Mouse (Mus musculus): ENCODE data around the gene Slc16a10. TPM values are rescaled to one million over a fixed set of nuclear protein-coding genes. Genes with fewer than 3 reads are reported as not detected.

Gene Slc16a10
- total and polyA plus RNA-seq, 2 experiments from 2014 or later = 1.5 to 2.5 TPM

DNA sequence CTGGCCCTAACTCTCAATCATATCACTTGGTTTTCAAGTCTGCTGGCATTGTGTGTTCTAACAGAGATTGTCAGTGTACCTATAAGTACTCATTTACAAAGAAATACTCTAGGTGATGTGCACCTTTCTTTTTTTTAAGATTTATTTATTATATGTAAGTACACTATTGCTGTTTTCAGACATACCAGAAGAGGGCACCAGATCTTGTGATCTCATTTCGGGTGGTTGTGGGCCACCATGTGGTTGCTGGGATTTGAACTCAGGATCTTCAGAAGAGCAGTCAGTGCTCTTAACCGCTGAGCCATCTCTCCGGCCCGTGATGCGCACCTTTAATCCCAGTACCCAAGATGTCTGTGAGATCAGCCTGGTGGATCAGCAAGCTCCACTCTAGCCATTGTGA lies 37.1 kb upstream of the Slc16a10 start:
- H3K4me3 ChIP-seq (ENCODE audit: low read depth, low read length) = no peak overlapping the region
- no peaks in the 10 kb centered on the region for H3K4me1 ChIP-seq (ENCODE audit: insufficient read depth)
- no peak overlapping the region for H3K9ac ChIP-seq
- ATAC-seq = no peak
- H3K36me3 ChIP-seq (ENCODE audit: insufficient read depth) = no peaks in the 10 kb centered on the region
- no peak for TF ChIP-seq CTCF (IDR thresholded peaks at IDR 0.05; ENCODE audit: low read depth)
- DNase-seq = no peak
- no peaks in the 10 kb centered on the region for H3K27me3 ChIP-seq (ENCODE audit: insufficient read depth, low read length)
- H3K4me2 ChIP-seq (ENCODE audit: low read depth) = no peak overlapping the region
- H3K9me3 ChIP-seq (ENCODE audit: low read length) = no peaks in the 10 kb centered on the region
- 92% methylated on average over 5 of the region's 5 CpGs for WGBS
- H3K27ac ChIP-seq (ENCODE audit: low read depth, low read length) = no peak overlapping the region

GRCm38 (mm10) chr10:40177323-40177962 lies 35.4 kb upstream of the Slc16a10 start:
- H3K27me3 ChIP-seq (ENCODE audit: insufficient read depth, low read length) = no peaks in the 10 kb centered on the region
- no peak overlapping the region for H3K27ac ChIP-seq (ENCODE audit: low read depth, low read length)
- TF ChIP-seq CTCF (IDR thresholded peaks at IDR 0.05; ENCODE audit: low read depth) = no peak
- ATAC-seq (no peak), DNase-seq (peak; percentile 36)
- no peak overlapping the region for H3K9ac ChIP-seq
- 40% methylated on average over 6 of the region's 6 CpGs for WGBS
- H3K4me2 ChIP-seq (ENCODE audit: low read depth) = no peak overlapping the region; the same call in 1 of the 2 replicates
- H3K36me3 ChIP-seq (ENCODE audit: insufficient read depth) = no peaks in the 10 kb centered on the region
- H3K9me3 ChIP-seq (ENCODE audit: low read length) = no peaks in the 10 kb centered on the region
- no peaks in the 10 kb centered on the region for H3K4me1 ChIP-seq (ENCODE audit: insufficient read depth)
- H3K4me3 ChIP-seq (ENCODE audit: low read depth, low read length) = no peak overlapping the region

DNA sequence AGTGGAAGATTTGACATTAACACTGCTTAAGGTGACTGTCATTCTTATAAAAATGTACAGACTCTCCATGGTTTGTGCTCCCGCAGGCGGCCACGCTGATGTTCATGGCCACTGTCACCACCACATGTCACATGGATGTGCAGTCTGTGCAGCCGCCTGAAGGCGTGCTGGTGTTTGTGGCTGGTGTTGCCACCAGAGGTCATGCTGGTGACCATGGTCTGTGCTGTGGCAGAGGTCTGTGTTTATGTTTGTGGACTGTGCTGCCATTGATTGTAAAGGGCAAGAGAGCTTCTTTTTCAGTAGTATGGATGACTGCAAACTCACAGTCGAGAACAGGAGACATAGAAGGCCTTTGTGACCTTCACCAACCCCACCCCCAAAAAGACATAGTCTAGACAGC lies 30.1 kb upstream of the Slc16a10 start:
- Histone ChIP-seq H3K4me2 (ENCODE audit: low read depth) (no peak overlapping the region), H3K27me3 (ENCODE audit: insufficient read depth, low read length) (no peaks in the 10 kb centered on the region), H3K27ac (ENCODE audit: low read depth, low read length) (no peak overlapping the region), H3K4me3 (ENCODE audit: low read depth, low read length) (no peak overlapping the region), H3K4me1 (ENCODE audit: insufficient read depth) (no peaks in the 10 kb centered on the region), H3K36me3 (ENCODE audit: insufficient read depth) (no peaks in the 10 kb centered on the region), H3K9ac (no peak overlapping the region), H3K9me3 (ENCODE audit: low read length) (no peaks in the 10 kb centered on the region)
- DNase-seq (no peak), ATAC-seq (no peak)
- TF ChIP-seq CTCF (IDR thresholded peaks at IDR 0.05; ENCODE audit: low read depth) = no peak
- WGBS = 91% methylated on average over 6 of the region's 6 CpGs

- H3K4me2 ChIP-seq (ENCODE audit: low read depth) = no peak overlapping the region
- H3K36me3 ChIP-seq (ENCODE audit: insufficient read depth) = no peaks in the 10 kb centered on the region
- H3K9ac ChIP-seq = no peak overlapping the region
- no peaks in the 10 kb centered on the region for H3K9me3 ChIP-seq (ENCODE audit: low read length)
- H3K27ac ChIP-seq (ENCODE audit: low read depth, low read length) = no peak overlapping the region
- ATAC-seq (no peak), DNase-seq (no peak)
- no peaks in the 10 kb centered on the region for H3K4me1 ChIP-seq (ENCODE audit: insufficient read depth)
- no peak for TF ChIP-seq CTCF (IDR thresholded peaks at IDR 0.05; ENCODE audit: low read depth)
- H3K4me3 ChIP-seq (ENCODE audit: low read depth, low read length) = no peak overlapping the region
- H3K27me3 ChIP-seq (ENCODE audit: insufficient read depth, low read length) = no peaks in the 10 kb centered on the region
- WGBS = 83% methylated on average over 7 of the region's 8 CpGs
These were observed 29.2 kb upstream of the Slc16a10 start for GRCm38 (mm10) chr10:40171211-40171610.

GRCm38 (mm10) chr10:40170141-40170558 lies 28.1 kb upstream of the Slc16a10 start:
- no peaks in the 10 kb centered on the region for H3K9me3 ChIP-seq (ENCODE audit: low read length)
- peak overlapping the region; percentile 5; the same call in 1 of the 2 replicates for H3K27ac ChIP-seq (ENCODE audit: low read depth, low read length)
- no peak for TF ChIP-seq CTCF (IDR thresholded peaks at IDR 0.05; ENCODE audit: low read depth)
- peak; percentile 57 for DNase-seq
- H3K4me2 ChIP-seq (ENCODE audit: low read depth) = no peak overlapping the region
- no peak overlapping the region for H3K4me3 ChIP-seq (ENCODE audit: low read depth, low read length)
- no peak overlapping the region for H3K9ac ChIP-seq
- no peaks in the 10 kb centered on the region for H3K36me3 ChIP-seq (ENCODE audit: insufficient read depth)
- 36% methylated on average over 4 of the region's 4 CpGs for WGBS
- no peaks in the 10 kb centered on the region for H3K4me1 ChIP-seq (ENCODE audit: insufficient read depth)
- no peaks in the 10 kb centered on the region for H3K27me3 ChIP-seq (ENCODE audit: insufficient read depth, low read length)
- ATAC-seq = peak; percentile 92

- 88% methylated on average over 10 of the region's 10 CpGs for WGBS
- no peaks in the 10 kb centered on the region for H3K36me3 ChIP-seq (ENCODE audit: insufficient read depth)
These were observed 27.5 kb upstream of the Slc16a10 start for GRCm38 (mm10) chr10:40169566-40169965.

DNA sequence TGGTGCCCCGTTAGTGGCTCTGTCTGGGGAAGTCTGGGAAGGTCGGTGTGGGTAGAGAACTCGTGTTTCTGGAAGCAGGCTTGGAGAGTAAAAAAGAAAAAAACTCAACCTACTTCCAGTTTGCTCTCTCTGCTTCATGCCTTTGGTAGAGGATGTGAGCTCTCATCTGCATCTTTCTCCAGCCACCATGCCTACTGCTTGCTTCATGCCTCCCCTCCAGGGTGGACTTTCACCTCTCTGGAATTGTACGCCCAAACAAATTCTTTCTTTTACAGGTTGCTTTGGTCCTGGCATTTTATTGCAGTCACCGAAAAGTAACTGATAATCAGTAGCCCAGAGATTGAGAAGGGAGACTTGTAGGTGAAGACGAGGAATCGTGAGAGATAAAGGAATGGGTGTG lies 27.0 kb upstream of the Slc16a10 start:
- Histone ChIP-seq H3K27ac (ENCODE audit: low read depth, low read length) (no peak overlapping the region), H3K4me1 (ENCODE audit: insufficient read depth) (no peaks in the 10 kb centered on the region), H3K4me3 (ENCODE audit: low read depth, low read length) (no peak overlapping the region), H3K27me3 (ENCODE audit: insufficient read depth, low read length) (no peaks in the 10 kb centered on the region), H3K9ac (no peak overlapping the region), H3K36me3 (ENCODE audit: insufficient read depth) (no peaks in the 10 kb centered on the region), H3K4me2 (ENCODE audit: low read depth) (no peak overlapping the region), H3K9me3 (ENCODE audit: low read length) (no peaks in the 10 kb centered on the region)
- DNase-seq (no peak), ATAC-seq (no peak)
- WGBS = 92% methylated on average over 7 of the region's 7 CpGs
- TF ChIP-seq CTCF (IDR thresholded peaks at IDR 0.05; ENCODE audit: low read depth) = no peak

More at GRCm38 (mm10) chr10:40169566-40169965, 27.5 kb upstream of the Slc16a10 start:
- DNase-seq (no peak), ATAC-seq (no peak)
- Histone ChIP-seq H3K27ac (ENCODE audit: low read depth, low read length) (peak overlapping the region; percentile 5; the same call in 1 of the 2 replicates), H3K9me3 (ENCODE audit: low read length) (no peaks in the 10 kb centered on the region), H3K4me3 (ENCODE audit: low read depth, low read length) (no peak overlapping the region), H3K4me1 (ENCODE audit: insufficient read depth) (no peaks in the 10 kb centered on the region), H3K9ac (no peak overlapping the region), H3K4me2 (ENCODE audit: low read depth) (no peak overlapping the region), H3K27me3 (ENCODE audit: insufficient read depth, low read length) (no peaks in the 10 kb centered on the region)
- no peak for TF ChIP-seq CTCF (IDR thresholded peaks at IDR 0.05; ENCODE audit: low read depth)

All from forebrain, postnatal 0 days (tissue).